Mouse (Mus musculus) stomach, postnatal 0 days (tissue): ENCODE measurements at regions not wholly inside any gene's neighbourhood (a gene's known extent, or its start where the extent isn't known, plus 50 kb on each side); places are given as distances from the start of the nearest gene placed in this dataset.

Experiments
- ATAC-seq: fragments of 200-750 bp; cut with Nextera tagmentation; 2 replicates; pipeline ENCODE4 v1.8.0; 2017; ENCODE audit not compliant: low FRiP score, low TSS enrichment
- DNase-seq: peaks from one replicate; pipeline ENCODE4 v3.0.0-alpha.2; 2016; ENCODE audit warnings: low spot score
- H3K27ac ChIP-seq: fragments of 300-500 bp; sonication (generic); replicated peaks from 2 replicates; pipeline ENCODE4 v1.5.1; 2014; ENCODE audit warnings: mild to moderate bottlenecking, control low read depth
- H3K27me3 ChIP-seq: fragments of 300-500 bp; sonication (generic); 2 replicates; pipeline ENCODE4 v1.6.1; 2014; ENCODE audit warnings: low read length; ENCODE audit not compliant: control insufficient read depth, insufficient read depth
- H3K36me3 ChIP-seq: fragments of 300-500 bp; sonication (generic); 2 replicates; pipeline ENCODE4 v1.6.1; 2014; ENCODE audit warnings: low read length, mixed read lengths; ENCODE audit not compliant: control insufficient read depth, insufficient read depth
- H3K4me1 ChIP-seq: fragments of 300-500 bp; sonication (generic); replicated peaks from 2 replicates; pipeline ENCODE4 v1.6.1; 2014; ENCODE audit warnings: antibody characterized with exemption; ENCODE audit not compliant: control insufficient read depth, insufficient read depth
- H3K4me2 ChIP-seq: fragments of 300-500 bp; sonication (generic); replicated peaks from 2 replicates; pipeline ENCODE4 v1.6.1; 2014; ENCODE audit warnings: low read depth, mild to moderate bottlenecking, control low read depth, moderate library complexity
- H3K4me3 ChIP-seq: fragments of 300-500 bp; sonication (generic); 2 replicates; pipeline ENCODE4 v1.5.1; 2014; ENCODE audit warnings: low read depth, low read length, control low read depth
- H3K9ac ChIP-seq: fragments of 300-500 bp; sonication (generic); 2 replicates; pipeline ENCODE4 v1.6.1; 2014; ENCODE audit warnings: mild to moderate bottlenecking, low read length, control low read depth, mixed read lengths
- H3K9me3 ChIP-seq: fragments of 300-500 bp; sonication (generic); 2 replicates; pipeline ENCODE4 v1.6.1; 2016; ENCODE audit warnings: low read length; ENCODE audit not compliant: control insufficient read depth
- CTCF ChIP-seq: IDR thresholded peaks from 2 replicates; pipeline ENCODE4 v1.5.1; 2016; ENCODE audit warnings: antibody characterized with exemption, low read depth, mild to moderate bottlenecking, moderate library complexity
- EP300 ChIP-seq: optimal IDR thresholded peaks from 2 replicates; pipeline ENCODE3; 2016; ENCODE audit warnings: antibody characterized with exemption
- WGBS: fragments of 180-500 bp; shearing (Covaris S2); extraction: QIAGEN DNeasy Blood & Tissue Kit; methylation state at CpG from one replicate; pipeline ENCODE4 v1.1.7; 2014; 5-methylcytosine and 5-hydroxymethylcytosine counted together

DNA sequence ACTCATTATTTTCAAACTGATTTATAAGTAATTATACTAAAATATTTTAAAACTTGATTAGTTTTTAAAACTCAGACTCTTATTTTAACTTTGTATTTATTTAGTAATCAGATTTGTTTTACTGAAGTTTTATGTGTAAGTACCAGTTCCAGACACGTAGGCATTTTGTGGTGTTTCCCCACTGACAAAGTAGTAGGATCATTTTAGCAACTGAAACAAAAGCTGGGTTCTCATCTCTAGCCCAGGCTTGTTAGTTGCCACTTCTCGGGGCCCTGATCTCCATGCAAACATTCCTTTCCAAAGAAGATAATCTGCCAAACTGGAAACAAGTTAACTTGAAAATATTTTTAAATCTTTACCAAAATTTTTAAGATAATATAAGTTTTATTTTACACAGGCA is 54.3 kb upstream of the 1700066M21Rik start:
- Histone ChIP-seq H3K27ac (no peak overlapping the region), H3K4me3 (no peak overlapping the region), H3K4me2 (no peak overlapping the region), H3K4me1 (no peaks in the 10 kb centered on the region), H3K36me3 (no peaks in the 10 kb centered on the region), H3K9ac (no peak overlapping the region), H3K27me3 (no peaks in the 10 kb centered on the region), H3K9me3 (no peaks in the 10 kb centered on the region)
- WGBS = 56% methylated on average over 2 of the region's 2 CpGs
- DNase-seq = no peak
- TF ChIP-seq EP300 = no peak
- TF ChIP-seq CTCF = no peak
- ATAC-seq = no peak

- Histone ChIP-seq H3K9ac (no peak overlapping the region), H3K36me3 (no peaks in the 10 kb centered on the region), H3K4me1 (no peaks in the 10 kb centered on the region), H3K4me2 (no peak overlapping the region), H3K27me3 (no peaks in the 10 kb centered on the region), H3K4me3 (no peak overlapping the region), H3K9me3 (no peaks in the 10 kb centered on the region), H3K27ac (no peak overlapping the region)
- 69% methylated on average over 6 of the region's 6 CpGs for WGBS
- no peak for ATAC-seq
- TF ChIP-seq CTCF (no peak), EP300 (no peak)
- DNase-seq = no peak
Observed at GRCm38 (mm10) chr1:57325585-57326165, 51.7 kb upstream of the 1700066M21Rik start.
